In genomic region chr19:19969780-19970512, GRCm38 (mm10) we compare ENCODE assay signal across 23 mouse cellular contexts.
DNase-seq lines count a peak whose midpoint lies in the region; ATAC-seq and TF ChIP-seq lines count a peak whose summit lies in the region.
"Had no signal": no experiment of that assay in that cellular context is flagged by ENCODE, and none has a peak within 500 bp of the region (broad histone marks: within the 10 kb centered on the region; RNA-seq: fewer than 3 reads in every experiment).

No protein-coding gene starts in this region.

- ATAC-seq in limb, embryonic 13.5 days (ENCODE audit: low FRiP score, low read depth): peak; percentile 24; the same call in 1 of the 2 replicates
- peak; percentile 73; the same call in 1 of the 2 replicates for ATAC-seq in lung, embryonic 15.5 days (ENCODE audit: borderline replicate concordance, extremely low read depth, low FRiP score, low TSS enrichment)
- ATAC-seq in limb, embryonic 14.5 days (ENCODE audit: low FRiP score, low read depth): no peak
- ATAC-seq: activated CD4-positive, CD25-positive, alpha-beta regulatory T cell, adult 4 months; CD4-positive, CD25-positive, alpha-beta regulatory T cell, adult 4 months; forebrain, embryonic 13.5 days; forebrain, embryonic 15.5 days; Patski had no signal

- WGBS in limb, embryonic 13.5 days: 56% methylated on average over 3 of the region's 3 CpGs
- WGBS in limb, embryonic 10.5 days: 82% methylated on average over 3 of the region's 3 CpGs
- 46% methylated on average over 3 of the region's 3 CpGs for WGBS in lung, embryonic 15.5 days
- 49% methylated on average over 3 of the region's 3 CpGs for WGBS in limb, embryonic 14.5 days

- H3K27ac ChIP-seq in limb, embryonic 13.5 days: no peak overlapping the region
- no peak overlapping the region for H3K27ac ChIP-seq in limb, embryonic 10.5 days
- H3K27ac ChIP-seq in lung, embryonic 15.5 days: no peak overlapping the region
- H3K27ac ChIP-seq in limb, embryonic 14.5 days (replicated peaks; ENCODE audit: low read depth, low read length): no peak overlapping the region
- H3K27ac ChIP-seq: embryonic facial prominence, embryonic 10.5 days; embryonic facial prominence, embryonic 12.5 days; forebrain, embryonic 13.5 days; forebrain, embryonic 15.5 days had no signal

- H3K27me3 ChIP-seq in limb, embryonic 13.5 days: no peaks in the 10 kb centered on the region
- no peaks in the 10 kb centered on the region for H3K27me3 ChIP-seq in limb, embryonic 10.5 days (ENCODE audit: low read depth, poor library complexity, severe bottlenecking)
- no peaks in the 10 kb centered on the region for H3K27me3 ChIP-seq in lung, embryonic 15.5 days
- H3K27me3 ChIP-seq in limb, embryonic 14.5 days (ENCODE audit: control insufficient read depth, insufficient read depth, low read length): no peaks in the 10 kb centered on the region
- H3K27me3 ChIP-seq: CH12.LX; embryonic facial prominence, embryonic 12.5 days; forebrain, embryonic 13.5 days; forebrain, embryonic 15.5 days had no signal

- no peak overlapping the region for H3K4me2 ChIP-seq in limb, embryonic 13.5 days (replicated peaks)
- no peak overlapping the region for H3K4me2 ChIP-seq in lung, embryonic 15.5 days
- H3K4me2 ChIP-seq in limb, embryonic 14.5 days (replicated peaks; ENCODE audit: low read depth, low read length, severe bottlenecking): no peak overlapping the region
- H3K4me2 ChIP-seq: embryonic facial prominence, embryonic 12.5 days; forebrain, embryonic 13.5 days; forebrain, embryonic 15.5 days had no signal

- TF ChIP-seq POLR2A in limb, embryonic 14.5 days (IDR thresholded peaks at IDR 0.05; ENCODE audit: borderline replicate concordance, extremely low read depth, insufficient read depth, insufficient read length): no peak

- H3K4me3 ChIP-seq in limb, embryonic 13.5 days: no peak overlapping the region
- no peak overlapping the region for H3K4me3 ChIP-seq in limb, embryonic 10.5 days
- no peak overlapping the region for H3K4me3 ChIP-seq in lung, embryonic 15.5 days
- no peak overlapping the region for H3K4me3 ChIP-seq in limb, embryonic 14.5 days (replicated peaks; ENCODE audit: low read length)
- H3K4me3 ChIP-seq: embryonic facial prominence, embryonic 10.5 days; embryonic facial prominence, embryonic 12.5 days; forebrain, embryonic 13.5 days; forebrain, embryonic 15.5 days had no signal

- no peaks in the 10 kb centered on the region for H3K36me3 ChIP-seq in limb, embryonic 13.5 days
- no peaks in the 10 kb centered on the region for H3K36me3 ChIP-seq in limb, embryonic 10.5 days
- no peaks in the 10 kb centered on the region for H3K36me3 ChIP-seq in lung, embryonic 15.5 days
- no peaks in the 10 kb centered on the region for H3K36me3 ChIP-seq in limb, embryonic 14.5 days (ENCODE audit: control insufficient read depth, insufficient read depth, low read length)
- H3K36me3 ChIP-seq: embryonic facial prominence, embryonic 10.5 days; embryonic facial prominence, embryonic 12.5 days; forebrain, embryonic 15.5 days; G1E had no signal

- H3K4me1 ChIP-seq in limb, embryonic 13.5 days: no peaks in the 10 kb centered on the region
- no peaks in the 10 kb centered on the region for H3K4me1 ChIP-seq in limb, embryonic 10.5 days
- no peaks in the 10 kb centered on the region for H3K4me1 ChIP-seq in lung, embryonic 15.5 days
- no peaks in the 10 kb centered on the region for H3K4me1 ChIP-seq in limb, embryonic 14.5 days (ENCODE audit: control insufficient read depth, insufficient read depth, low read length)
- H3K4me1 ChIP-seq: embryonic facial prominence, embryonic 10.5 days; embryonic facial prominence, embryonic 12.5 days; forebrain, embryonic 13.5 days; forebrain, embryonic 15.5 days had no signal

- DNase-seq in limb, embryonic 10.5 days (ENCODE audit: low spot score): no peak
- DNase-seq in lung, adult 18-20 months: no peak
- DNase-seq in limb, embryonic 14.5 days (ENCODE audit: low spot score): peak; percentile 20
- DNase-seq: adrenal gland, adult 8-10 months; adrenal gland, postnatal 14 days; adrenal gland, postnatal 36 days; B cell, adult 2 months; cerebellum, adult 11-12 months; cerebellum, adult 2 months; cerebellum, adult 9-10 months; cerebellum, postnatal 10 days; cerebellum, postnatal 25 days had no signal

- no peak overlapping the region for H3K9ac ChIP-seq in limb, embryonic 13.5 days
- no peak overlapping the region for H3K9ac ChIP-seq in lung, embryonic 15.5 days
- H3K9ac ChIP-seq in limb, embryonic 14.5 days (ENCODE audit: low read depth, low read length, severe bottlenecking): no peak overlapping the region
- H3K9ac ChIP-seq: embryonic facial prominence, embryonic 12.5 days; forebrain, embryonic 13.5 days; forebrain, embryonic 15.5 days had no signal

- H3K9me3 ChIP-seq in limb, embryonic 13.5 days: no peaks in the 10 kb centered on the region
- H3K9me3 ChIP-seq in limb, embryonic 10.5 days (replicated peaks): no peaks in the 10 kb centered on the region
- no peaks in the 10 kb centered on the region for H3K9me3 ChIP-seq in lung, embryonic 15.5 days
- H3K9me3 ChIP-seq in limb, embryonic 14.5 days (ENCODE audit: control insufficient read depth, low read length): no peaks in the 10 kb centered on the region
- H3K9me3 ChIP-seq: embryonic facial prominence, embryonic 10.5 days; embryonic facial prominence, embryonic 12.5 days; forebrain, embryonic 13.5 days; forebrain, embryonic 15.5 days; G1E had no signal
